Mouse (Mus musculus) ES-E14 (cell line): ENCODE data around the gene Spata2l.

Source experiments
- CHD2 ChIP-seq: IDR thresholded peaks from 2 replicates; pipeline ENCODE4 v1.6.1; 2014; ENCODE audit warnings: mild to moderate bottlenecking, low read depth, low read length, inconsistent platforms
- HCFC1 ChIP-seq: IDR thresholded peaks from 2 replicates; pipeline ENCODE4 v1.6.1; 2012; ENCODE audit warnings: low read length, inconsistent platforms, borderline replicate concordance; ENCODE audit not compliant: insufficient read depth
- MAFK ChIP-seq: IDR thresholded peaks from 2 replicates; pipeline ENCODE4 v1.6.1; 2014; ENCODE audit warnings: mild to moderate bottlenecking, low read depth, low read length, inconsistent platforms; ENCODE audit not compliant: insufficient read depth
- ZC3H11A ChIP-seq: IDR thresholded peaks from 2 replicates; pipeline ENCODE4 v1.6.1; 2012; ENCODE audit warnings: low read depth, mild to moderate bottlenecking, inconsistent platforms, low read length, borderline replicate concordance
- ZNF384 ChIP-seq: IDR thresholded peaks from 2 replicates; pipeline ENCODE4 v1.6.1; 2012; ENCODE audit warnings: low read depth, low read length, inconsistent platforms

- TF ChIP-seq CHD2 (no peak), MAFK (no peak), ZNF384 (no peak), HCFC1 (no peak), ZC3H11A (no peak)
Observed at GRCm38 (mm10) chr8:123267926-123268656, 32.1 kb upstream of the Spata2l start.
